Mouse (Mus musculus) erythroid progenitor cell, adult 5-6 weeks (primary cell): ENCODE measurements around the gene Gm5624. TPM values are rescaled to one million over a fixed set of nuclear protein-coding genes. Genes with fewer than 3 reads are reported as not detected.
"Not testable (repeated sequence)": the region's sequence is repeated elsewhere in the genome, so short reads cannot be mapped to it uniquely, and the experiment has no call there.

Experiments used
- ATAC-seq: replicated peaks from 2 replicates; pipeline ENCODE4 v1.8.0; 2016; ENCODE audit warnings: moderate number of reproducible peaks, mild to moderate bottlenecking, moderate TSS enrichment, inconsistent platforms; ENCODE audit not compliant: poor library complexity, low FRiP score, severe bottlenecking
- total RNA-seq, 2 experiments: library from RNA; stranded (forward) in 1 of 2; stranded (reverse) in 1 of 2; fragments of 150-400 nt in 1 of 2; fragments of 186-747, 209-891 nt in 1 of 2; gene quantifications; 2 replicates each; pipeline versions ENCODE4 v1.2.3 to v1.2.4; 2015 to 2017; ENCODE audit warnings: low replicate concordance in 2 of 2

Gm5624 gene
- total RNA-seq (2015; ENCODE audit: low replicate concordance) (not detected in 2 replicates), total RNA-seq (2017; ENCODE audit: low replicate concordance) (not detected in 2 replicates)

GRCm38 (mm10) chr14:44627737-44628136 lies at the start of gene Gm5624:
Gene Gm5624 (minus strand): TSS chr14:44627938.
- not testable (repeated sequence) for ATAC-seq

- ATAC-seq: not testable (repeated sequence)
These were observed 36.0 kb downstream of the Gm5624 start for GRCm38 (mm10) chr14:44591765-44592164.

GRCm38 (mm10) chr14:44582853-44583252 lies 44.9 kb downstream of the Gm5624 start, which contains the start of gene Gm8247:
Gene Gm8247 (plus strand): TSS chr14:44583153.
- ATAC-seq: not testable (repeated sequence)

DNA sequence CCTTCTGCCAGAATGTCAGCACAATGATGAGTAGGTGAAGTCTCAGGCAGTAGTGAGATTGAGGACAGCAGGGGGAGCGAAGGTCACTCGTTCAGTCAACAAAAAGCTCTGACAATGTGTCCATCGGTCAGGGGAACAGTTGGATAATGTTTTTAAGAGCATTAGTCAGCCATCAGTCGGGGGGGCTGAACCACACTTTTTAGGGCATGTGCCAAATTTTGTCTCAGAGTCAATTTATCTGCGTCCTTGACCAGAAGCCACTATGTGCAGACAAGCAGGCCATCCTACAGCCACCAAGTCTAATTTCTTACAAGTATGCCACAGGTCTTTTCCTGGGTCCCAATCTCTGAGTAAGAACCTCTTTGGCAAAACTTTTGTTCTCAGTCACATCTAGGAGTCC lies 79.8 kb downstream of the Gm5624 start:
- not testable (repeated sequence) for ATAC-seq

- not testable (repeated sequence) for ATAC-seq
These were observed 109.8 kb downstream of the Gm5624 start, which contains the start of gene Gm17093 for GRCm38 (mm10) chr14:44517976-44518375. Gene Gm17093 (plus strand): TSS chr14:44518276.

Other genes with a start within 250 kb of the Gm5624 start
- gene Gm3371, start 217.2 kb downstream of the Gm5624 start, total RNA-seq (2015; ENCODE audit: low replicate concordance): not detected in 2 replicates
- gene Gm3371, start 217.2 kb downstream of the Gm5624 start, total RNA-seq (2017; ENCODE audit: low replicate concordance): not detected in 2 replicates
- not detected in 2 replicates for gene Gm8232, start 194.3 kb downstream of the Gm5624 start, total RNA-seq (2015; ENCODE audit: low replicate concordance)
- not detected in 2 replicates for gene Gm8232, start 194.3 kb downstream of the Gm5624 start, total RNA-seq (2017; ENCODE audit: low replicate concordance)
- not detected in 2 replicates for gene BC061237, start 135.5 kb downstream of the Gm5624 start, total RNA-seq (2015; ENCODE audit: low replicate concordance)
- gene BC061237, start 135.5 kb downstream of the Gm5624 start, total RNA-seq (2017; ENCODE audit: low replicate concordance): not detected in 2 replicates
- not detected in 2 replicates for gene Gm17093, start 109.7 kb downstream of the Gm5624 start, total RNA-seq (2015; ENCODE audit: low replicate concordance)
- not detected in 2 replicates for gene Gm17093, start 109.7 kb downstream of the Gm5624 start, total RNA-seq (2017; ENCODE audit: low replicate concordance)
- not detected in 2 replicates for gene Gm8247, start 44.8 kb downstream of the Gm5624 start, total RNA-seq (2015; ENCODE audit: low replicate concordance)
- gene Gm8247, start 44.8 kb downstream of the Gm5624 start, total RNA-seq (2017; ENCODE audit: low replicate concordance): not detected in 2 replicates
- not detected in 2 replicates for gene Gm8257, start 78.5 kb upstream of the Gm5624 start, total RNA-seq (2015; ENCODE audit: low replicate concordance)
- not detected in 2 replicates for gene Gm8257, start 78.5 kb upstream of the Gm5624 start, total RNA-seq (2017; ENCODE audit: low replicate concordance)
- not detected in 2 replicates for gene Gm8267, start 122.4 kb upstream of the Gm5624 start, total RNA-seq (2015; ENCODE audit: low replicate concordance)
- gene Gm8267, start 122.4 kb upstream of the Gm5624 start, total RNA-seq (2017; ENCODE audit: low replicate concordance): not detected in 2 replicates
- not detected in 2 replicates for gene Ptgdr, start 231.4 kb upstream of the Gm5624 start, total RNA-seq (2015; ENCODE audit: low replicate concordance)
- not detected in 2 replicates for gene Ptgdr, start 231.4 kb upstream of the Gm5624 start, total RNA-seq (2017; ENCODE audit: low replicate concordance)